Mouse (Mus musculus) common myeloid progenitor, adult 5-6 weeks (primary cell): ENCODE measurements around the gene Slc29a1. TPM values are rescaled to one million over a fixed set of nuclear protein-coding genes. Genes with fewer than 3 reads are reported as not detected.
"Not testable (repeated sequence)": the region's sequence is repeated elsewhere in the genome, so short reads cannot be mapped to it uniquely, and the experiment has no call there.

Source experiments
- ATAC-seq: replicated peaks from 2 replicates; pipeline ENCODE4 v1.8.0; 2016; ENCODE audit warnings: low read depth, mild to moderate bottlenecking, moderate TSS enrichment, inconsistent platforms; ENCODE audit not compliant: poor library complexity, severe bottlenecking
- total RNA-seq: library from RNA; stranded (forward); fragments of 200-1000, 187-1606 nt; gene quantifications from 2 replicates; pipeline ENCODE4 v1.2.3, GENCODE M21; 2017

The Slc29a1 gene
- total RNA-seq = 80.6 and 109 TPM in 2 replicates

- 0 out of 2 replicates have a peak, but pooled peaks have one; percentile 17 for ATAC-seq
Measured at GRCm38 (mm10) chr17:45599446-45600242, at the start of gene Slc29a1. TSS of gene Slc29a1 (minus strand) at chr17:45599606.

GRCm38 (mm10) chr17:45644185-45644584 is 44.8 kb upstream of the Slc29a1 start:
- no peak for ATAC-seq

- ATAC-seq = peak; percentile 58; the same call in 1 of the 2 replicates
Measured at GRCm38 (mm10) chr17:45642701-45643100, 43.3 kb upstream of the Slc29a1 start.

- ATAC-seq = no peak
Measured at GRCm38 (mm10) chr17:45641981-45642380, 42.6 kb upstream of the Slc29a1 start.

GRCm38 (mm10) chr17:45638596-45639295 is 39.3 kb upstream of the Slc29a1 start:
- no peak for ATAC-seq

DNA sequence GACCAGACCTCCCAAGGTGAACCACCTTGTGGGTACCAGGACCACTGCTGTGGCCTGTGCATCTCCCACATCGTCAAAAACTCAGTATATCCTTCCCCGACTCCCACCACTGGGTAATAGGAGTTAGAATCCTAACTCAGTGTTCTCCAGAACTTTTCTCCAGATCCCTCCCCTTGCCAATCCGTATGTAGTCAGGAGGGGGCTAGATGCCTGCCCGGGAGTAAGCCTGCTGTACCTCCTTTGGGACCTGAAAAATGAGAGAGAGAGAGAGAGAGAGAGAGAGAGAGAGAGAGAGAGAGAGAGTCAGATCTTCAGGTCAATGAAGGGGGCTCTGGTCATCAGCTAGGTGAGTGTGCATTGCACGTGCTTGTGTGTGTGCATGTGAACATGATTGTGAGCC is 34.6 kb upstream of the Slc29a1 start:
- ATAC-seq = no peak

- ATAC-seq = no peak
Measured at GRCm38 (mm10) chr17:45631940-45632339, 32.5 kb upstream of the Slc29a1 start.

- no peak for ATAC-seq
Measured at GRCm38 (mm10) chr17:45630992-45631391, 31.6 kb upstream of the Slc29a1 start.

DNA sequence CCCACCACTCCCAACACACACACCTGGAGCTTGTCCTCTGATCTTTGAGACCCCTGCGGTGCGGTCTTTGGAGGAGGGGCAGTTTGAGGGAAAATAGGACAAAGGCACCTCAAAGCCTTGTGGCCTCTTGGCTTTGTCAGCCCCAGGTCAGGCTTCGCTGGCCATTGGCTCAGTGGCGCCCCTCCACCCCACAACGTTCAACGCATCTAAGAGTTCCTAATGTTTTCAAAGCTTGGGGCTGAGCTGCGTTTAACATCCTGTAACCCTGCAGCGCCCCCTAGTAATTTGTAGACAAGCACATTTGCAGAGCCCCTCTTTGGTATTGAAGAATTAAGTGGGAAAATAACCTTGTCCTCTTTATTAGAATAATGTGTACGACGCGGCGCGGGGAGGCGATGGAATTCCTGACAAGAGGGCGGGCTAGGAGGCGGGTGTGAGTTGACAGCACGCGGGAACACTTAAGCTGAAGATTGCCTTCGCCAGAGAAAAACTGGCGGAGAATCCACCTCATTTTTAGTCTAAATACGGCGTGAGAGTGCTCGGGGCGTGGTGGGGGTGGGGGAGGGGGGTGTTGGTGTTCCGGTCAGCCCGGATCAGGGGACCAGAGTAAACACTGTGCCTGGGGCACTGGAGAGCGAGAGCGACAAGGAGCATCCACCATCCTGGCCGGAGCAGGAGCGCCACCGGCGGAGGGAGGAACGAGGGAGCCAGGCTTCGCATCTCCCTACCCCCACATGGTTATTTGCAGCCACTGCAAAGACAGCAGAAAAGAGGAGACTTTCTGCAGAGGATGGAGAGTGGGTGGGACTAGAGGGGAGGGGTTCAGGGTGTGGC is 30.7 kb upstream of the Slc29a1 start:
- peak; percentile 33; the same call in 1 of the 2 replicates for ATAC-seq

GRCm38 (mm10) chr17:45628885-45629855 is 29.8 kb upstream of the Slc29a1 start:
- peak; percentile 41; the same call in 1 of the 2 replicates for ATAC-seq

DNA sequence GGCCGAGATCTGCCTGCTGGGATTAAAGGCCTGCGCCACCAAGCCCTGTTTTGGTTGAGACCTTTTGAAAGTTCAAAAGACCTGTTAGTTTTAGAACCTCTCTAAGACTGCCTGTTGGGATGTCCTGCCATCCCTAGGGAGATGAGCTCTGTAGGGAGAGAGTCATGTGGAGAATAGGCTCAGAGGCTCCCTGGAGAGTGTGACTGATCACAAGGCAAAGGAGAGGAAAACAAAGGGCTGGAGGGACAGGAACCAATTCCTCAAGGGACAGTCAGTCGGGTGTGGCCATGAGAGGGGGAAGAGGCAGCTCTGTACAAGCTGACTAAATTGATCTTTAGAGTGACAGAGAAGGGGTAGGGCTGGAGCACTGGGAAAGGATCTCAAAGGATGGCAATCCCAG is 28.8 kb upstream of the Slc29a1 start:
- no peak for ATAC-seq

DNA sequence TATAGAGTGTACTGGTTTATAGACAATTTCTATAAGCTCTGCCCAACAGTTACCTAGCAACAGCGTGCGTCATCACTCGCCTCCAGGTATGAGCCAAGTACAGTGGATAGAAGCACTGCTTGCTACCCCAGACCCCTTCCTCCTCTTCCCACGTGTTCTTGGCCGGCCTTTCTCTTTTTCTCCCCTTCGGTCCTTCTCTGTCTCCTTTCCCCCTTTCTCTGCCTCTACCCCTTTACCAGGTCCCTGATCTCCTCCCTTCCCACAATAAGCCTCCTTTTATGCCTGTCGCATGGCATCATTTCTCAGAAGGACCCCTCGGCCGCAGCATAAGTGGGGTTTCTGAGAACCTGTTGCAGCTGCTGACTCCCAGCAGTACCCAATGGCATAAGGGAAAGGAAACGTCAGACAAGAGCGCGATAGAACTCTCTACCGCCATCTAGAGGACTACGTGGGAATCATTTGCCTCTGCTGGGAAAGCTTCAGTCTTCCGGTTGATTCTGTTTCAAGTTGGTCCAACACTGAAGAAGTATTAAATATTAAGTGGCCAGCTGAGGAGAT is 27.2 kb upstream of the Slc29a1 start:
- peak; percentile 87 for ATAC-seq

GRCm38 (mm10) chr17:45623425-45623824 is 24.0 kb upstream of the Slc29a1 start:
- ATAC-seq = not testable (repeated sequence)

DNA sequence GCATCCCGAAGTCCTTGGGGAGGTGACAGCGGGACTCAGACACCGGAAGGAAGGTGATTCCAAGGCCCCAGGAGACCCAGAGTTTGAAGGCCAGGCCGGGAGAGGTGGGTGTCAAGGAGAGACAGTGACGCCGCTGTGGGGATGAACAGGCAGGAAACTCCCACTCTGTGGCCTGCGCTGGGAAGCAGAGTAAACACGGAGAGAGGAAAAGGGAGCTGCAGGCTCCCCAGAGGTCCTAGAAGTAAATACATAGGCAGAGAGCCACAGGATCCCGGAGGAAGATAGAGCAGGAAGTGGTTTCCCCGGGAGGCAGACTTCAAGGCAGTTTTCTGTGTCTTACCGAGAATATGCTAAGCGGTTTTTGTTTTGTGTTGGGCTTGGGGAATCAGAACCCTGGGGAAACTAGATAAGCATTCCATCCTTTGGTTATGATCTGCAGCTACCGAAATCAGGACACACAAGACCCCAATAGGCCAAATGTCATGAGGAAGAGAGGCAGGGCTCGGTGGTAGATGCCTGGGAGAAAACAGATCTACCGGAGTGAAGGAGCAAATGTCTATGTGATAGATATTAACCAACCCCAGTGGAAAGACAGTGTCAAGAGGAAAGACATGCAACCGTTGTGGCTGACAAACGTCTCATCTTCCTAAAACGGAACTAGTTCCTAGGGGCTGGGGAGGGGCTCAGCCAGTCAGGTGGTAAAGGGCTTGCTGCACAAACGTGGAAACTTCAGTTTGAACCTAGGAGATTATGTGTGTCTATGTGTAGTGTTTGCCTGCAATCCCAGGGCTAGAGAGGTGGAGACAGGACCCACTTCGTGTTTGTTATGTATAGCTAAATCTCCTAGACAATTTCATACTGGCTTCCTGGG is 20.2 kb upstream of the Slc29a1 start:
- peak; percentile 71 for ATAC-seq

DNA sequence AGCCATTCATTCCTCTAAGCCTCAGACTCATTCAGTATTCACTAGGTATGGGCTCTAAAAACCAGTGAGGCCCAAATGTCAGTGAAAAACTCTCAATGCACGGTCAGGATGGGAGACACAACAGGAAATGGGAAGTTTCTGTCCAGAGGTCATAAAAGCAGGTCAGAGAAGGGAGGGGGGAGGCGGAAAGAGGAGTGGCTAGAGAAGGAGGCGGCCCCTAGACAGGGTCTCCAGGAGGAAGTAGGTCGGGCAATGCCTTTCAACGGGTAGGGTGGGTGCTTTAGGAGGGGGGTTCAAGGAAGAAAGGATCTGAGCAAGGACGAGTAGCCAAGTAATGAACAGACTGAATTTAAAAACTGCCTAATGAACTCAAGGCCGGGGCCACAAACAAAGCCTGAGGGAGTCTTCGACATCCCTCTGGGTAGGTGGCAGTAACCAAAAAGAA is 19.6 kb upstream of the Slc29a1 start:
- ATAC-seq = peak; percentile 40; the same call in 1 of the 2 replicates

DNA sequence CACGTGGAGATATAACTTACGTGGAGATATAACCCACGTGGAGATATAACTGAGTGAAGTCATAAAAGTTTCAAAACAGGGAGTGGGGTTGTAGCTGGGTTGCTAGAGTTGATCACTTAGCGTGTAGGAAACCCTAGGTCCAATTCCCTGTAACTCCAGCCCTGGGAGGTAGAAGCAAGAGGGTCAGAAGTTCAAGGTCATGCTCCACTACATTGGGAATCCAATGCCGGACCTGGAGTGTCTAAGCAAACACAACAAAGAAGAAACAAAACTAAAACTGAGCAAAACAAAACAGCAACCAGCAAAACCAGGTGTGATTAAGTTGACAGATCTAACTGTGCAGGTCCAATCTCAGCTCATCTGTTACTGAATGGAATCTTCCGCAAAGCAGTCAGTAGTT is 18.2 kb upstream of the Slc29a1 start:
- ATAC-seq = no peak

DNA sequence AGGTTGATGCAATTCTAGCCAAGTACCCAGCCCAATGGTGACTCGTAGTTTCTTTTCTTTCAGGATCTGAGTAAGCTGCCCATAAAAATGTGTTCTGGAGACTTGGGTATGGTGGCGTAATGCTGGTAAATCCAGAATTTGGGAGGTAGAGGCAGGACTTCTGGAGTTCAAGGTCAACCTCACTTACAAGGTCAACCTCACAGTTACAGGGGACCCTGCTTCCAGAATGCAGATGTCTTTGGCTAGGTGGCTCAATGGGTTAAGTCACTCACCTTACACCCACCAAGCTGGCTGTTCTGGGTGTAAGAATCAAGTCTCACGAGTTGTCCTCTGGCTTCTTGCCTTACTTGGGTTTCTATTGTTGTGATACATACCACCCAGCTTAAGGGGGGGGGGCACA is 17.3 kb upstream of the Slc29a1 start:
- ATAC-seq = no peak
